Mouse (Mus musculus) naive thymus-derived CD4-positive, alpha-beta T cell, adult 2 months (primary cell): ENCODE results near the gene Osbpl8.
"Not testable (repeated sequence)": the region's sequence is repeated elsewhere in the genome, so short reads cannot be mapped to it uniquely, and the experiment has no call there.

ENCODE experiments used
- DNase-seq: peaks from one replicate; pipeline ENCODE4 v3.0.0-alpha.2; 2011; ENCODE audit warnings: low read depth

The Osbpl8 gene

GRCm38 (mm10) chr10:111185574-111186269 lies 21.2 kb downstream of the Osbpl8 start:
- DNase-seq: no peak

- DNase-seq: no peak
Measured at GRCm38 (mm10) chr10:111189022-111189555, 24.5 kb downstream of the Osbpl8 start.

GRCm38 (mm10) chr10:111190110-111190795 lies 25.7 kb downstream of the Osbpl8 start:
- no peak for DNase-seq

- DNase-seq: no peak
Measured at GRCm38 (mm10) chr10:111193536-111193935, 29.0 kb downstream of the Osbpl8 start.

GRCm38 (mm10) chr10:111196191-111196590 lies 31.6 kb downstream of the Osbpl8 start:
- DNase-seq: no peak

GRCm38 (mm10) chr10:111198705-111199104 lies 34.2 kb downstream of the Osbpl8 start:
- not testable (repeated sequence) for DNase-seq

GRCm38 (mm10) chr10:111201120-111201519 lies 36.6 kb downstream of the Osbpl8 start:
- no peak for DNase-seq

GRCm38 (mm10) chr10:111201666-111202065 lies 37.1 kb downstream of the Osbpl8 start:
- no peak for DNase-seq

GRCm38 (mm10) chr10:111204089-111204488 lies 39.5 kb downstream of the Osbpl8 start:
- no peak for DNase-seq

- DNase-seq: no peak
Measured at GRCm38 (mm10) chr10:111205421-111205820, 40.9 kb downstream of the Osbpl8 start.

- no peak for DNase-seq
Measured at GRCm38 (mm10) chr10:111207386-111207785, 42.8 kb downstream of the Osbpl8 start.

GRCm38 (mm10) chr10:111214084-111214483 lies 49.5 kb downstream of the Osbpl8 start:
- peak; percentile 34 for DNase-seq

GRCm38 (mm10) chr10:111214696-111215095 lies 50.1 kb downstream of the Osbpl8 start:
- DNase-seq: peak; percentile 76

GRCm38 (mm10) chr10:111215572-111215971 lies 51.0 kb downstream of the Osbpl8 start:
- no peak for DNase-seq

GRCm38 (mm10) chr10:111216111-111216510 lies 51.6 kb downstream of the Osbpl8 start:
- no peak for DNase-seq

- DNase-seq: no peak
Measured at GRCm38 (mm10) chr10:111222535-111222934, 58.0 kb downstream of the Osbpl8 start.

- DNase-seq: peak; percentile 27
Measured at GRCm38 (mm10) chr10:111223218-111223830, 58.8 kb downstream of the Osbpl8 start.

- no peak for DNase-seq
Measured at GRCm38 (mm10) chr10:111224696-111225095, 60.1 kb downstream of the Osbpl8 start.

GRCm38 (mm10) chr10:111226508-111226907 lies 62.0 kb downstream of the Osbpl8 start:
- peak; percentile 93 for DNase-seq

- DNase-seq: peak; percentile 30
Measured at GRCm38 (mm10) chr10:111232237-111232636, 67.7 kb downstream of the Osbpl8 start.

GRCm38 (mm10) chr10:111233476-111234130 lies 69.1 kb downstream of the Osbpl8 start:
- no peak for DNase-seq
